Mouse (Mus musculus) adrenal gland, adult (tissue): ENCODE results near the gene Cyb5b.

ENCODE experiments used
- DNase-seq, 2 experiments: peaks; one replicate each; pipeline ENCODE4 v3.0.0; 2022 to 2023; ENCODE audit warnings: low spot score in 1 of 2; ENCODE audit not compliant: inconsistent age in 2 of 2

Cyb5b gene

GRCm38 (mm10) chr8:107218091-107218490 lies 67.7 kb downstream of the Cyb5b start:
- no peak for DNase-seq

- DNase-seq = no peak
Observed at GRCm38 (mm10) chr8:107219078-107219477, 68.6 kb downstream of the Cyb5b start.

GRCm38 (mm10) chr8:107221924-107222851 lies 71.7 kb downstream of the Cyb5b start:
- DNase-seq = peak; percentile 88 to 94

- peak; percentile 81 to 88 for DNase-seq
Observed at GRCm38 (mm10) chr8:107226183-107226582, 75.7 kb downstream of the Cyb5b start.

- DNase-seq = peak; percentile 69 to 86
Observed at GRCm38 (mm10) chr8:107227011-107227626, 76.7 kb downstream of the Cyb5b start.

- no peak for DNase-seq
Observed at GRCm38 (mm10) chr8:107233251-107233650, 82.8 kb downstream of the Cyb5b start.

GRCm38 (mm10) chr8:107233718-107234117 lies 83.3 kb downstream of the Cyb5b start:
- DNase-seq = no peak
